Mouse (Mus musculus) gastrocnemius, adult 8-10 months (tissue): ENCODE measurements around the gene Notch2. TPM values are rescaled to one million over a fixed set of nuclear protein-coding genes. Genes with fewer than 3 reads are reported as not detected.
"Not testable (repeated sequence)": the region's sequence is repeated elsewhere in the genome, so short reads cannot be mapped to it uniquely, and the experiment has no call there.

Source experiments
- DNase-seq, 2 experiments: peaks; one replicate each; pipeline ENCODE4 v3.0.0; 2022; ENCODE audit warnings: low spot score in 2 of 2
- total RNA-seq, 4 experiments: library from RNA; stranded (reverse); gene quantifications; 2 replicates each; pipeline ENCODE4 v1.2.4; 2022

Gene Notch2
- total RNA-seq, 4 experiments from 2014 or later, result 5.6 to 7.9 (median 6.9) TPM

DNA sequence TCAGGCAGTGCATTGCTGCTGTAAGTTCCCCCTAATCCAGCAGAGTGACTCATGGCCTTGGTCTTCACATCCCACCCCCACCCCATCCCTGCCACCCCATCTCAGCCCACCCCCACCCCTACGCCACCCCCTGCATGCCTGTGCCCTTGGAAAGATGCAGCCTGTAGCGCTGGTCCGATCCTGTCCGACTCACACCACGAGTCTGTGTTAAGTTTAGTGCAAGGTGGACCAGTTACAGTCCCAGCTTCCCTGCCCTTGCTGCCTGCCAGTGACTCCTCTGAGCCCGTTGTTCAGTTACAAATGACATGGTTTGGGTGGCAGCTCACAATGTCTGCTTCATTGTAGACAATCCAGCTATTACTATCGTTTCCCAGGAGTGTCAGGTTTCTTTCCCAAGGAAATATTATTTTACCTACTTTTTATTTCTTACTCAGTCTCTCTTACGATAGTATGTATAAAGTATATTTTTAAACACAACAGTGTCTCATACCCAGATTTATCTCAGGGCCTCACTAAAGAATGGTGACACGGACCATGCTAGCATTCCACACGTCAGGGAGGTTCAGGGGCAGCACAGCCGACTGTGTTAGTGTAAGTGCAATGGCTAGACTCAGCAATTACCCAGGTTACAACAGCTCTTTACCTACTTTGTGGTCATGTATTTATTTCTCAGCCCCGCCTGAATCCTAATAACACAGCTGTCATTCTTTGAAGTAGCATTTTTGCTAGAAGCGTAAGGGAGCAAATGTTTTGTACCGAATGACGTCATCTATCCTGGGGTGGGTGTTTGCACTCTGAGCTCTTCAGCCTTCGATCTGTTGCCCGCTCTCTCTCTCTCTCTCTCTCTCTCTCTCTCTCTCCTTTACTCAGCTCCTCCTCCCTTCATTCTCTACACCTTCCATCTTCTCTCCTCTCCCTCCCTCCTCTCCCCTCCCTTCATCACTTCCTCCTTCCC lies 81.6 kb downstream of the Notch2 start:
- no peak for DNase-seq

DNA sequence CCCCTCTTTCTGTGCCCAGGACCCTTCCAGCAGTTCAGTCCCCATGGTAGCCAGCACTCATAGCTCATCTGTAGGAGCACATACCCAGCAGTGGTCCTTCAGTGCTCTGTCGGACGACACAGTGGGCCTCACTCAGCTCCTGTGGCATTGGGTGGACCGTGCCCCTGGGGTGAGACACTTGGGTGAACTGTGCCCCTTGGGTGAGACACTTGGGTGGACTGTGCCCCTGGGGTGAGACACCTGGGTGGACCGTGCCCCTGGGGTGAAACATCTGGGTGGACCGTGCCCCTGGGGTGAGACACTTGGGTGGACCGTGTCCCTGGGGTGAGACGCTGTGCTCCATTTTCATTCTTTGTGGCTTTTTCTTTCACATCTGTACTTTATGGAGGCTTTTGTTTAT lies 83.7 kb downstream of the Notch2 start:
- no peak for DNase-seq

DNA sequence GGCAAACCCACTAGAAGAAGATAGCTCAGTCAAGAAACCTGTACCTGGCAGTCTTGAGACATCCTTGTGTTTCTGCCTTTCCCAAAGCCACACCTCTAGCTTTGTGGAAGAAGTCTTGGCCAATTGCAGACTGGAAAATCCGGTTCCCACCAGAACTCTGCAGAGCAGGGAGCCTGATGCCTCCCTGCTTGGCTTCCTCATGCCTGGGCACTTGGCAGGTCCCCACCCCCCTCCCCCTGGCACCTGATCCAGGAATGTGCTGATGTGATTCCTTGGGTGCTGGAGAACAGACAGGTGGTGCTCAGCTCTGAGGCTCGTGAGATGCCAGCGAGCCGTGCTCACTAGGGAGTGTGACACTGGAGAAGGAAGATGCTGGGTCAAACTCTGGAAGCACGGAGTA lies 85.3 kb downstream of the Notch2 start:
- DNase-seq, result no peak

DNA sequence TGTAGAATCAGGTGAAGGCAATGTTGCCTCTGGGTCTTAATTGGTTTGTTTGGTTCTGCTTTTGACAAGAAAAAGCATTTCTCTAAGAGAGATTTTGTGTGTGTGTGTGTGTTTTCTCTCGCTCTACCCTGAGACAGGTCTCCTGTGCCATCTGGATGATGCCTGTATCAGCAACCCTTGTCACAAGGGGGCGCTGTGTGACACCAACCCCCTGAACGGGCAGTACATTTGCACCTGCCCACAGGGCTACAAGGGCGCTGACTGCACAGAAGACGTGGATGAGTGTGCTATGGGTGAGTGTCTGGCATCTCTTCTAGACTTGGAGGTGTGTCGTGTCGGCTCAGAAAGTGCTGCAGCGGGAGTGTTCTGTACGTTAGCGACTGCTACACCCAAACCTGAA lies 86.0 kb downstream of the Notch2 start:
- no peak for DNase-seq

DNA sequence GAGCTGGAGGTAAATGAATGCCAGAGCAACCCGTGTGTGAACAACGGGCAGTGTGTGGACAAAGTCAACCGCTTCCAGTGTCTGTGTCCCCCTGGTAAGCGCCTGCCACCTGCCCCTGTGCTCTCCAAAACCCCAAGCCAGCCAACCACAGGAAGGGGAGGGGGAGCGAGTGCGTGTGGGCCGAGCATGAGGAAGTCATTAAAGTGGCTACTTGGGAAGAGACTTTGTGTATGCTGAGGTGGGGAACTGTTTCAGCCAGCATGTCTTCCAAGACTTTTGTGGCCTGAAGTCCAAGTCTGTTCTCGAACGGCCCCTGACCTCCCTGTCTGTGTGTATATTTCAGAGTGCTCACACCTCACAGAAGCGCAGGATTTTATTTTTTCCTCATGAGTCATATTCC lies 88.2 kb downstream of the Notch2 start:
- peak in 1 of 2 experiments; percentile 19 for DNase-seq

DNA sequence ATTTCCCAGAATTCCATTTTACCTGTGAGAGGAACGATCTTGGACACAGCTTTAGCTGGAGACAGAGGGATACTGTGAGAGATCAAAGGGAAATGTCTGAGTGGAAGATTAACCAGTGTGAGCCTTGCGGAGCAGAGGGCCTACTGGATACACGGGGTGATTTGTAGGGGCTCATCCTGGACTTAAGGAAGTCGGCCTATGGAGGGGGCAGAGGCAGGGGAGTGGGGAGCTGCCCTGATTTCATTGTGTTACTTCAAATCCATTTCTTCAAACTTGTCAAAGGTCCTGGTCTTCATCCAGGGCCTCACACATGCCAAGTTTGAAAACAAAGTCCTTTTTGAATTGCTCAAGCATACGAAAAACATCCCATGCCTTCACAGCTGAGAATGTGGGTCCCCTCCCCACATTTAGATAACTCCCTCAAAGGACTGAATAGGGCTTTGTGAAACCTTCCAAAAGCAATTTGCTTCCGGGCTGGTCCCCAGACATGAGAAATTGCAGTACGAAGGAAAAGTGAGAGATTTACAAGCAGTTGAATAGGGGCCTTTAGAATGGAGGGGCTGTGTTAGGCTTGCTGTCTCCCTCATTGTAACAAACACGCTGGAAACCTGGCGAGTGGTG lies 91.6 kb downstream of the Notch2 start:
- no peak for DNase-seq

DNA sequence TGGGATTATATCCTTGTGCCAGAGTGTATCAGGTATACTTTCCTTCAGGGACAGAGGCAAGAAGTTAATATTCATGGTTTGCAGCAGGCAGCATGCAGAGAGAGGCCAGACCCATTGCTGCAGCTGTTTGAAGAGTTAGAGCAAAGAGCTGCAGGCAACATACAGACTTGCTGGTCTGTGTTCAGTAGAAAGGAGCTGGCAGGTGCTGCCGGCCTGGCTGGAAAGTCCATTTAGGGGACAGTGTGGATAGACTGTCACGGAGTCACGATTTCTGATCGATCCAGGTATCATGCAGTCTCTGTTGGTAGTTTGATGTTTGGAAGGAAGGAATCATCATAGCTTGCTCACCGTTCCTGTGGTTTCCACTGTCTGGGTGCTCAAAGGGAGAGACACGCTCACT lies 92.2 kb downstream of the Notch2 start:
- no peak for DNase-seq

DNA sequence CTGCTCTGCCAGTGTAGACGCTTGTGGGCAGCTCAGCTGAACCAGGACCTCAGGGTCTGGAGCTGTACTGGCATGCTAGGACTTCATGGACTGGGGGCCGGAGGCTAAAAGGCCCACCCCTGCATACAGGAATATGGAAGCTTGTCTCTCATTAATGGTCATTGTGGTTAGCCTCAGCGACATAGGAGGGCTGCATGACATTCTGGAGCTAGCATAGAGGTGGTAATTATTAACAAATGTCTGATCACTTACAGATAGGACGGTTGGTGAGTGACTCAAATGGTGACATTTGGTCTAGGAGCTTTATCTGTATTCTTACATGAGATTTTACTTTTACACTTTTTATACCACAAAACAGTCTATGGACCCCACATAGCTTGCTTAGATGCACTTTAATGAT lies 92.8 kb downstream of the Notch2 start:
- DNase-seq, result no peak

DNA sequence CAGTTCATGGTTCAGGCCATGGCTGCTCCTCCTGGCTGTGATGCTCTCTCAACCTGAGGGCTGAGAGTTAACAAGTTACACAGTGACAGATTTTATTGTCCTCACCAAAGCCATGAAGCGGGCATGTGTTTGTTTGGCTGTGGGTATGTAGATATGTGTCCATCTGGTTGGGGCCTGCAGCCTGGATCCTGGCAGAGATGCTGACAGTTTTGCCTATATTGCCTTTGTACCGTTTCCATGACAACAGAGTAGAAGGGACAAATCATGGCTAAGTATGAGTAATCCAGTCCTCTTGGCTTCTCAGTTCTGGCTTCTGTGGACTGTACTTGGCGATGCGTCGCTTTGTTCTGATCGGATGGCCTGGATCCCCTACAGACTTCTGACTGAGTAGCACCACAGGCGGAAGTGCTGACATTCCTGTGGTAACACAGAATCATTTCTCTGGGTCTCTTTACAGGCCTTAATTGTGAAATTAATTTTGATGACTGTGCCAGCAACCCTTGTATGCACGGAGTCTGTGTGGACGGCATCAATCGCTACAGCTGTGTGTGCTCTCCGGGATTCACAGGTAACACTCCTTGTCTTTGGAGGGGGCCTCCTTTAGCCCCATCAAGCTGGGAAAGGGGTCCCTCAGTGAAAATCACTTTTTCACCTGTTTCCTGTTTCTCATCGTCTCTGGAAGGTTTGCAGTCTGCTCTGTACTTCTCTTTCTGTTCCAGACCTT lies 93.4 kb downstream of the Notch2 start:
- DNase-seq, result peak in 1 of 2 experiments; percentile 36

DNA sequence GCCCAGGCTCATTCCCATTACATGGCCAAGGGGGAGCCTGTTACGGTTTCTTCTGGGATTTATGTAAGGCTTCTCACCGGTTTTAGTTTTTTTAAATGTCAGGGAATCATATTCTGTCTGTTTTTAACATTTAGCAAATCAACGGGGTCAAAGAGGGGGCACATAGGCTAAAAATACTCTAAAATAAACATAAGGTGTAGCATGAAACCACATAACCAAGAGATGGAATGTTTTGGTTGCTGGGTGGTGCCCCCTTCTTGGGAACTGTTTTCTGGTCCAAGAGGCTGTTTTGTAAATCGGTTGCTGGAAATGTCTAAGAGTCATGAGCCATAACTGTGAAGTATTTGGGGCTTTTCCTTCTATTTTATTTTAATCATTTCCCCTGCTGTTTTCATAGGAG lies 95.1 kb downstream of the Notch2 start:
- DNase-seq, result no peak

DNA sequence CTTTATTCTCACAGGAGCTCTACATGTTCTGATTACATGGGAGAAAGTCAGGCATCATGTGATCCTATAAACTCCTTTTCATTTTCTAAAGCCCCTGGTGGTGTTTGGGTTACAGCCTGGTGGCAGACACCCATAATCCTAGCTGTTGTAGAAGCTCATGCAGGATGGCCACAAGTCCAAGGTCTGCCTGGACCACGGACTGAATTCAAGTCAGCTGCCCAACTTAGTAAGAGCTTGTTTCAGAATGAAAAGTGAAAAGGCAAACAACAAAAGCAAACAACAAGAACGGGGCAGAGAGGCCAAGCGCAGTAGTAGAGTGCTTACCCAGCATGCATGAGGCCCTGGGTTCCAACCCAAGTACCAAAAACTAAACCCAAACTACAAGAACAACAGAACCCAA lies 95.5 kb downstream of the Notch2 start:
- DNase-seq, result no peak

DNA sequence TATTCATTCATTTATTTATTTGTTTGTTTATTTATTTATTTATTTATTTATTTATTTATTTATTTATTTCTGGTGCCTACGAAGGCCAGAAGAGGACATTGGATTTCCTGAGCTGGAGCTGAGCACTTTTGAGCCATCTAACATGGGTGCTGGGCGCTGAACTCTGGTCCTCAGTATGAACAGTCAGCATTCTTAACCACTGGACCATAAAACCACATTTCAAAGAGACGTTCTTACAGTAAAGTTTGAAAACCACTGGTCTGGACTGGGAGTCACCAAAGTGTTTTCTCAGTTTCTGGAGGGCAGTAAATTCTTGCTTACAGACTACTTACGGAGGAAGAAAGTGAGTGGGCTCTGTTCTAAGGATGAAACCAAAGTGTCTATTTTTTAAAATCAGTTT lies 97.3 kb downstream of the Notch2 start:
- no peak for DNase-seq

DNA sequence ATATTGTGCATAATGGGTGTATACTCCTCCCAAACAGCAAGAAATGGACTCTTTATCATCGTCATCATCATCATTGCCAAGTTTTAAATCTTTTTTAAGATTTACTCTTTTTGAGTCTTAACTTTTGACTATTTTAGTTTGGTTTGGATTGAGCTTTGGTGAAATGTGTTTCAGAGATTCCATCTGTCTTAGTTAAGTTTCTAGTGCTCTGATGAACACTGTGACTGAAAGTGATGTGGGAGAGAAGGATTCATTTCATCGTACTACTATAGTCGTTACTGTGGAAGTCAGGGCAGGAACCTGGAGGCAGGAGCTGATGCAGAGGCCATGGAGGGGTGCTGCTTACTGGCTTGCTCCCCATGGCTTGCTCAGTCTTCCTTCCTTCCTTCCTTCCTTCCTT lies 104.9 kb downstream of the Notch2 start:
- DNase-seq, result no peak

DNA sequence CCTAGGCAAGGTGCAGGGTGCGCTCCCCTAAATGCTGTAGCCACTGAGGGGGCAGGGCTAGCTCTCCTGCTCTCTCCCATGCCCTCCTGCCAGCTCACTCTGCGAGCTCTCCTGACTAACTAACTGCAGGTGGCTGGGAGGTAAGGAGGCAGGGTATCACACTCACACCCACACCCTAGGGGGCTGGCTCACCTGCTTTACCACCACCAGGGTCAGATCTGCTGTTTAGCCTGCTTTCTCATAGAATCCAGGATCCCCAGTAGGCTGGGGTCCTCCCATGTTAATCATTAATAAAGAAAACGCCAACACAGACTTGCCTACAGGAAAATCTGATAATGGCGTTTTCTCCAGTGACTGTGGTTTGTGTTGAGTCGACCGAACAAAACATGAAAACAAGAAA lies 106.0 kb downstream of the Notch2 start:
- no peak for DNase-seq

DNA sequence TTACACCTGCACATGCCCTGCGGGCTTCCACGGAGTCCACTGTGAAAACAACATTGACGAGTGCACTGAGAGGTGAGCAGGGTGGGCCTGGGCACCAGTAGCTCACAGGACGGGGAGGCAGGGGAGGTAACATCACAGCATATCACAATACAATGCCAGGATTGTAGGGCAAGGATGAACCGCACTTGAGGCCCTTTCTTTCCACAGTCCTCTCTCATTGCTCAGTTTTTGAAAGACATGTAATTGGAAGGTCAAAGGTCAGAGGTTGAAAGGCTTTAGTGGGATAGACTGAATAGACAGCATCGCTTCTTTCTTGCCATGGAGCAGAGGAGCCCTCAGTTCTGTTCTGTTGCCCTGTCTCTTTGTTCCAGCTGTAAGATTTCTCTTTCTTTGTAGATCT lies 107.6 kb downstream of the Notch2 start:
- DNase-seq, result no peak

DNA sequence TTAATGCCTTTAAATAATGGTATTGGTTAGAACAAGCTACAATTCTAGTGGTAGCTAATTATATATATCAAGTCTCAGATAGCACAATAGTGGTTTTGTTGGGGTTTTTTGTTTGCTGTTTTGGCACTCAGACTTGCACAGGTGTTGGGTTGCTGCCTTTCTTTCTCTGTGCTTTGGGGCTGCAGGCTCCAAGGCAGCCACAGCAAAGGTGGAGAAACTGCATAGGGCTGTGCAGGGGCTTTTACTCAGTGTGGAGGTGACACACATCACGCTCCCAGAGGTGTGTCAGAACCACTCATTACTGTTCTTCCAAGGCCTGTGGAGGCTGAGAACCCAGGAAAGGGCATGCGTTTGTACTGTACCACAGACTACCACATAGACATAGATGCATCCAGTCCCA lies 114.4 kb downstream of the Notch2 start:
- DNase-seq, result no peak

DNA sequence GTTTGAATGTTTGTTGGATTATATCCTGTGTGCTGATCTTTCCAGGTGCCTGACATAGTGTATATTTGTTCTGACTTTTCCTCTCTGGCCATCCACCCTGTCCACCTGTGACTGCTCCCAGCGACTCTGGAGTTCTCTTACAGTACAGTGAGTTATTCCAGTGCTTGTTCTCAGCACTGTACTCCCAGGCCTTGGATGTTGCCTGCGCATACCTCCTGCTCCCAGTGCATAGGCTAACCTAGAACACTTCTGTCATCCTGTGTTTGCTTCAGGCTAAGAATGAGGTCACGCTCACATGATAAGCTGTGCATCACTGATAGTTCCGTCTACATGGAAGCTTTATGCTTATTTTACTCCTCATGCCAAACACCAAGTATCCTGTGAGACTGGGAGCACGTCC lies 115.4 kb downstream of the Notch2 start:
- no peak for DNase-seq

DNA sequence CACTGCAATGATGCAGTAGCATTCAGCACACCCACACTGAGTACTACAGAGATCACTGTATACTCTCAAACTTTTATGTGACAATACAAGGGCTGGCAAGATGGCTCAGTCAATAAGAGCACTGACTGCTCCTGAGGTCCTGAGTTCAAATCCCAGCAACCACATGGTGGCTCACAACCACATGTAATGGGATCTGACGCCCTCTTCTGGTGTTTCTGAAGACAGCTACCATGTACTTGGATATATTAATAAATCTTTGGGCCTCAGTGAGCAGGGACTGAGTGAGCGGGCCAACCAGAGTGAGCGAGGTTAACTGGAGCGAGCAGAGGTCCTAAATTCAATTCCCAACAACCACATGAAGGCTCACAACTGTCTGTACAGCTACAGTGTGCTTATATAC lies 118.8 kb downstream of the Notch2 start:
- not testable (repeated sequence) for DNase-seq

DNA sequence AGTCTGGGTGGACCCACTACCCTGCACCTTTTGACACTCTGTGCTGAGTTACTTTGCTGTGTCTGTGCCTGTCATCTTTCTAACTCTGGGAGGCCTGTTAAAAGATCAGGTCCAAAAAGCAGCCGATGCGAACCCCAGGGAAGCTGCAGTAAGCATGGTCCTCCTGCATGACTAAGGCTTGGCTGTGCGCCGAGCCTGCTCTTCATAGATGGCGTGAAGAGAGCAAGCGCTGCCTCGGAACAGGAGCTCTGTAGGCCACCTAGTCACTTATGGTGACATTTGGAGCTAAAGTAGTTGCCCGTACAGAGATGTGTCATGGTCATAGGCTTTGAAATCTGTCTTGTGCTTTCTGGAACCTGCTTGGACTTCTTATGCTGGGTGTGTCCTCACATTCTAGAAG lies 119.3 kb downstream of the Notch2 start:
- no peak for DNase-seq

DNA sequence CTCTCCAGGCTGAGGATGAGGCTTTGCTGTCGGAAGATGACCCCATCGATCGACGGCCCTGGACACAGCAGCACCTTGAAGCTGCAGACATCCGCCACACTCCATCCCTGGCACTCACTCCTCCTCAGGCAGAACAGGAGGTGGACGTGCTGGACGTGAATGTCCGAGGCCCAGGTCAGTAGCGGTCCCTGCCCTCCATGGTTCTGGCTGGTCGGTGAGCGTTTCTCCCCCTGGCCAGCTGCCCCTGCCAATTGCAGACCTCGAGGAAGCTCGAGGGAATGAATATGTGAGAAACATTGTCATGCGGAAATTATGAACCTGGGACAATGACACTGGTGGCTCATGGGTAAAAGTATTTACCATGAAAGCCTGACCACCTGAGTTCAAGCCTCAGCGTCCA lies 128.1 kb downstream of the Notch2 start:
- DNase-seq, result no peak

DNA sequence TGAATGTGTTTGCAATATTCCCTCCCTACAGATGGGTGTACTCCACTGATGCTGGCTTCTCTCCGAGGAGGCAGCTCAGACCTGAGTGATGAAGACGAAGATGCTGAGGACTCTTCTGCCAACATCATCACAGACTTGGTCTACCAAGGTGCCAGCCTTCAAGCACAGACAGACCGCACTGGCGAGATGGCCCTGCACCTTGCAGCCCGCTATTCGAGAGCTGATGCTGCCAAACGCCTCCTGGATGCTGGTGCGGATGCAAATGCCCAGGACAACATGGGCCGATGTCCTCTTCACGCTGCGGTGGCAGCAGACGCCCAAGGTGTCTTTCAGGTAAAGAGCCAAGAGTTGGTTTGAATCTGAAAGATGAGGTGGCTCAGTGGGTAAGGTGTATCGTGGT lies 129.5 kb downstream of the Notch2 start:
- no peak for DNase-seq

DNA sequence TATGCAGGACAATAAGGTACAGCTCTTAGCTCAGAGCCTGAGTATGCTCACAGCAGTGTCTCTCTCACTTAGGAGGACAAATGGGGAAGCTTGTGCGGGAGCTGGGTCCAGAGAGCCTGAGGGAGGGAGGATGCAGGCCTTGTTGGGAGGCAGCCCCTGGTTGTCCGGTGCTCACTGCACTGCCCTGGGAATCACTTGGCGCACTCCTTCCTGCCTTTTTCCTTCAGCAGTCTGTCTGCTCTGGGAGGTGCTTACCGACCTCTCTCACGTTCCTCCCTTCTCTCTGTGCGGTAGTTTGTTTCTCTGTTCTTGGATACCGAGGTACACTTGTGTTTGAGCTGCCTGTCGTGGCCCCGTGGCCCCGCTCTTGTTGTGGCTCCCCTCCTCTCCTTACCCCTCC lies 131.9 kb downstream of the Notch2 start:
- no peak for DNase-seq
